Mouse (Mus musculus) heart, adult 2 months (tissue): Measurements from ENCODE around the gene Ncor1.
A peak's percentile ranks its signal among the peaks of the same experiment; 100 is the strongest.

Experiments used
- CTCF ChIP-seq: fragments of 200-600 bp; IDR thresholded peaks from 2 replicates; pipeline ENCODE4 v1.8.1; 2022; ENCODE audit warnings: antibody characterized with exemption, mild to moderate bottlenecking, moderate library complexity
- POLR2A ChIP-seq: fragments of 200-500 bp; IDR thresholded peaks from 2 replicates; pipeline ENCODE4 v1.6.1; 2011; ENCODE audit warnings: mild to moderate bottlenecking, low read depth, low read length, control low read depth; ENCODE audit not compliant: insufficient read depth

DNA sequence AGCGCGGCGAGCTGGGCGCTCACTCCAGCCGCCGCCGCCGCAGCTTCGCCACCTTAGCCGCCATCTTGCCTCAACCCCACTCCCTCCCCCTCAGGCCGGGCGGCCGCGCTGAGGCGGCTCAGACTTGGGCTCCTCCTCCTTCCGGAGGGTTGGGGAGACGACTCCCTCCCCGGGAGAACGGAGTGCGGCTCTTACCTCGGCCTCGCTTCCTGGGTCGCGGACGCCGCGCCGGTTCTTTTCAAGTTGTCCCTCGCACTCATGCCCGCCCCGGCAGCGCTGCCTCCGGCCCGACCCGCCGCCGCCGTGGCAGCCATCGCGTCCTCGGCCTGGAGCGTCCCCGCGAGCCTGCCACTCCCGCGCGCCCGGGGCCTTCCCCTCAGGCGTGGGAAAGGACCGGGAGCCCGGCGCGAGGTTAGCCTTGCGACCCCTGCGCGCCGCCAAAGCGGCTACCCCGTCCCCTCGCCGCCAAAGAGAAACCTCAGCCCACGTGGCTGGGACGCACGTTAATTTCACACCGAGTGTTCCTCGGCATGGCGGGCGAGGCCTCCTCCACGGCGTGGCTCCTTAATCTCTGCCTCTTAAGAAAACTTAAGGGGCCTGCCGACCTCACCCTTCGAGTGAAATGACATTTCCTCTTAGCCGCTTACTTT is 975 bp downstream of the Ncor1 start:
- peak; percentile 95 for TF ChIP-seq POLR2A
- TF ChIP-seq CTCF, result no peak
